Mouse (Mus musculus) cortical plate, adult 2 months (tissue): Measurements from ENCODE around the gene Vdac1.

Experiments used
- CTCF ChIP-seq: fragments of 200-500 bp; IDR thresholded peaks from 2 replicates; pipeline ENCODE4 v1.5.1; 2011; ENCODE audit warnings: mild to moderate bottlenecking, control low read depth, low read length; ENCODE audit not compliant: insufficient read depth; ENCODE audit errors: extremely low read depth
- POLR2A ChIP-seq: fragments of 200-500 bp; IDR thresholded peaks from 2 replicates; pipeline ENCODE4 v1.6.1; 2011; ENCODE audit warnings: mild to moderate bottlenecking, low read length, control low read depth; ENCODE audit not compliant: insufficient read depth; ENCODE audit errors: extremely low read depth

DNA sequence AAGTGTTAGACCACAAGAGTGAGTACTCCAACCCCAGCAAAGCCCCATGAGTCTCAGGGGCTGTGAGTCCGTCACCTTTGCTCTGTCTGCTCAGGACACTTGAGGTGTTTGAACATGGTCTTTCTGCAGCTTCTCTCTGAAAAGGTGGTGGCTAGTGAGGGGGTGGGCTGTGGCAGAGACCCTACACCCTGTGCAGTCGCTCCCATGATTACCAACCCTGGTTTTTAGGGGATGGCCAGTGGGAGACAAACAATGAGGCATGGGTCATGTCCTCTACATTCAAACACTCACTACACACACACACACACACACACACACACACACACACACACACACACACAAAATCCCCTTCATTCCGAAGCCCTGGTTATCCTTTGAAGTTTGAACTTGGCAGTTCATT is 33.3 kb upstream of the Vdac1 start:
- no peak for TF ChIP-seq POLR2A
- TF ChIP-seq CTCF: no peak
